Mouse (Mus musculus): ENCODE data around the gene Ern2.
A peak's percentile ranks its signal among the peaks of the same experiment; 100 is the strongest.

The Ern2 gene

DNA sequence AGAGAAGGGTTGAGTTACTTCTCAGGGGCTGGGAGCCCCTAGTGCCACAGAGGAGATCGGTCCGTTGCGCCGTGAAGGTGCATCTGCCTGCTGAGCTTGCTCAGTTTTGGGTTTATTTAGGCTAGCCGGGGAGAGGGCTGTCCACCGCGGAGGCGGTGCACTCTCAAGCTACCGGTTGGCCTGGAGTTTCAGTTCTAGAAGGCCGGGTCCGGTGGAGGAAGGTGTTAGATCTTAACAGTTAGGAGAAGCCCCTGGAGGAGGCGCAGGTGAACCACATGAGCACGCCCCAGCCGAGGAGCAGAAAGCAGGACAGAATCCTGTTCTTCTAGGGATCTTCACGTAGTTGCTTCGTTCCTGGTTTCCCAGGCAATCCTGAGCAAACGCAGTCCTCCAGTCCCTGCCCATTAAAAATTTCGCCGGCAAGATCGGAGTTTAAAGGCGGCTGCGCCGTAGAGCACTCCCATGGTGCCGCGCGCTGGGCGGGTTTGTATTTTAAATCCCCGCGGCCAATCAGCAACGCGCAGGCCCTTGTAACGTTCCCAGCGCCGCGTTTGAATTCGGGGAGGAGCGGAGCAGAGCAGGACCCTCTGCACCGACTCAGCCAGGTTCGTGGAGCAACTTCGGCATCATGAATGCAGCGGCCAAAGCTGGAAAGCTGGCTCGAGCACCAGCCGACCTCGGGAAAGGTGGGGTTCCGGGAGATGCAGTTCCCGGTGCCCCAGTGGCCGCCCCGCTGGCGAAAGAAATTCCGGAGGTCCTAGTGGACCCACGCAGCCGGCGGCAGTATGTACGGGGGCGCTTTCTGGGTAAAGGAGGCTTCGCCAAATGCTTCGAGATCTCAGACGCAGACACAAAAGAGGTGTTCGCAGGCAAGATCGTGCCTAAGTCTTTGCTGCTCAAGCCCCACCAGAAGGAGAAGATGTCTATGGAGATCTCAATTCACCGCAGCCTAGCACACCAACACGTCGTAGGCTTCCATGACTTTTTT, 26.8 kb downstream of the Ern2 start, which contains the start of gene Plk1:
TSS of gene Plk1 (plus strand) at position 525 of the 988 bp plus-strand sequence.
- DNase-seq (ENCODE audit: low spot score): peak; percentile 88

DNA sequence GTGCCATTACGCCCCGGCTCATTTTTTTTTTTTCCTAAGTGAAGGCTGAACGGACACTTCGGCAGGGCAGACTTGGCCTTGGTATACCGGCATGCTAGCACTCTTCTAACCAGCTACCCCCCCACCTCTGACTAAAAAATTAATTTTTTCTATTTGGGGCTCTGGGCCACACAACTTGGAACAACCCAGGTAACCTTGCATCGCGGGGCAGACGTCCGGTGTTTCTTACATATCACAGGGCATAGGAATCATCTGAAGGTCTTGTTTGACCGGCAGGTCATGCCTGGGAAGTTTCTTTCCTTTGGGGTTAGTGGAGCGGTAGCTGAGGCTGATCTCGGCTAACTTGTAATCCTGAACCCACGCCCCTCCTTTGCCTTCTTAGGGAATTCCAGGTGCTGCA, 27.5 kb downstream of the Ern2 start:
- DNase-seq (ENCODE audit: low spot score): no peak

- DNase-seq (ENCODE audit: low spot score): no peak
Measured at GRCm38 (mm10) chr7:122152473-122152872, 33.5 kb downstream of the Ern2 start.

DNA sequence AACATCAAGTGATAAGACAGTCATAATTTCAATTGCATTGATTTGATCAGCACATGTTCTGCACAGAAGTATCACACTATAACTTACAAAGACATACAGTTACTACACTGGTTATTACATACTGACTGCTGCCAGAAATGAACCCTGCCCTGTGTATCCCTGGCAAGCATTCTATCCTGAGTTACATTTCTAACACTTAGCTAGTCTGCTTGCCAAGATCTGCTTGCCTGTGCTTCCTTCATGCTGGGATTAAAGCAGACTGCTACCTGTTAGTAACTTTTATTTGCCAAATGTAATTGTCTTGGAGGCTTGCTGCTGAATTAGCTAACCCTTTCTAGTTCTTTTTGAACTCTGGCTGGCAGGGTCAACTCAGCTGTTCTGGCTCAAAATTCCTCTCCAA, 45.0 kb downstream of the Ern2 start:
- no peak for DNase-seq (ENCODE audit: low spot score)

DNA sequence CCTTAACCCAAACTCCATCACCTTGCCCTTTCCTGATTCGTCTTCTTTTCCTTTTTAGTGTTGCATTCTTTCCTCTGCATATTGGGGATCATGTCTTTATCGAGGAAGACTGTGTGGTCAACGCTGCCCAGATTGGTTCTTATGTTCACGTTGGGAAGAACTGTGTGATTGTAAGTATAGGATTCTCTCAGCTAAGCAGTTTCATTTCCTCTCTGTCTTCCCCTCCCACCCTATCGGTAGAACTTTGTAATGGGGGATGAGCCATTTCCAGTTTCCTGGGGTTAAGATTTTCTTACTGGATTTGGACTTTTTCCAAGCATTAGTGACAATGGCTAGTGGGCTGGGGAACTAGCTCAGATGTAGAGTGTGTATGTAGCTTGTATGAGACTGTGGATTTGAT, 47.8 kb downstream of the Ern2 start:
- no peak for DNase-seq (ENCODE audit: low spot score)

- no peak for DNase-seq (ENCODE audit: low spot score)
Measured at GRCm38 (mm10) chr7:122137071-122137470, 48.9 kb downstream of the Ern2 start.

GRCm38 (mm10) chr7:122135070-122135469, 50.9 kb downstream of the Ern2 start:
- DNase-seq (ENCODE audit: low spot score): peak; percentile 50

- no peak for DNase-seq (ENCODE audit: low spot score)
Measured at GRCm38 (mm10) chr7:122133338-122133625, 52.7 kb downstream of the Ern2 start.

DNA sequence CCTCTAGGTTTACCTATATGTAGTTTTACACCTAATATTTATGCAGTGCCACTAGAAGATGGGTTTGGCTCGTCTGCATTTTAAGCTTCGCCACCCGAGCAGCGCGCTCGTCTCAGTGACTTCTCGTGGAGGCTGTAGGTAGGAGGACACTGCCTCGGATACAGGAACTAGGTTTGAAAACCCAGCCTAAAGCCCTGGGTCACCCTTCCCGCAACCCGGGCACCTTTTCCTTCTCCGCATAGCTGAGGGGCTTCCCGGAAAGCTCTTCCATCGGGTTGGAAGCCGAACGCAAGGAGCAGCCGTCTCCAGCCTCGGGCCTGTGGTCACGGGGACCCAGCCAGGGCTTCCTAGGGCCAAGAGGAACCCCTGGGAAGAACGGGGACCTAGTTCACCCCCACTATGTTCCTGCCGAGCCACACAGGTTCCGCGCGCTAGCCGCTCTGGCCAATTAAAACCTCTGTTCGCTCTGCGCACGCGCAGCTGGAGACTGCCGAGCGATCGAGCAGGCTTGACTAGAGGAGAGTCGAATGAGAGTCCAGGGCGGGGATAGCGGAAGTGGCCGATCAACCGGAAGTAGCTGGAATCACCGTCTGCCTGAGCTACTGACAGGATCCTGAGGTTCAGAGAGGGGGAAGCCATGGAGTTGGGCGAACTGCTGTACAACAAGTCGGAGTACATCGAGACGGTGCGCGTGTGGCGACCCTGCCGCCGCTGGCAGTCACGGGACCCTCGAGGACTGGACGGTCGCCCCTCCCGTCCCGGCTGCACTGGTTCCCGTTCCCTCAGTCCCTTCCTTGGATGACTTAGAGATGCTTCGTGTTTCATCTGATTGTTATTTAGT, 53.3 kb downstream of the Ern2 start, which contains the start of the genes Palb2 and Dctn5:
TSS of gene Palb2 (minus strand) at position 489 of the 841 bp plus-strand sequence.
TSS of gene Dctn5 (plus strand) at position 545 of the 841 bp plus-strand sequence.
- DNase-seq (ENCODE audit: low spot score): peak; percentile 97

DNA sequence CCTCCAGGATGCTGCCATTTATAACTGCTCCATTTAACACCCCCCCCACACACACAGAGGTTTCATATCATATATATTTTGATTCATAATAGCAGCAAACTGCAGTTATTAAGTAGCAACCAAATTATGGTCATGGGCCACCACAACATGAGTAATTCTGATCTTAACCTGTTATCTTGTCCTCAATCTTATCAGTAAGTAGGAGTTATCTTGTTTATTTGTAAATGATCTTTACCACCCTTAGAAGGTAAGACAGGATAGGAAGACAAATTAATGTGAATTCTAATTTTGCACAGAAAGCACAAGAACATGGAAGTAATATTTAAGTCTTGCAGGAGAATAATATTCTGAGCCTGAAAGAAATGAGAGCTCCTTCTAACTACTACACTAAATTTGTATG, 54.2 kb downstream of the Ern2 start:
- no peak for DNase-seq (ENCODE audit: low spot score)

- no peak for DNase-seq (ENCODE audit: low spot score)
Measured at GRCm38 (mm10) chr7:122126946-122127345, 59.1 kb downstream of the Ern2 start.

DNA sequence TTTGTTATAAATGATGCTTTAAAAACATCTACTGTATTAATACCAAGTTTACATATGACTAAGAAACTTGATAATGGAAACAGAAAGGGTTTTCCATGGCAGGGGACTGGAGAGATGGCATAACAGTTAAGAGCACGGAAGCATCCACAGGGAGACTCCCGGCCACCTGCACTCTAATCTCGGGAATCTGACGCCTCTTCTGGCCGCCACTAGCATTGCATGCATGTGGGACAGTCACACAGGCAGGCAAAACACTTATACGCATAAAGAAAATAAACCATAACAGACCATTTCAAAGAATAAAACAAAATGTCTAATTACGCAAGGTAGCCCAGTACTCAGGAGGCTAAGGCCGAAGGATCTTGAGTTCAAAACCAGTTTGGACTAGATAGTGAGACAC, 60.4 kb downstream of the Ern2 start:
- DNase-seq (ENCODE audit: low spot score): no peak

DNA sequence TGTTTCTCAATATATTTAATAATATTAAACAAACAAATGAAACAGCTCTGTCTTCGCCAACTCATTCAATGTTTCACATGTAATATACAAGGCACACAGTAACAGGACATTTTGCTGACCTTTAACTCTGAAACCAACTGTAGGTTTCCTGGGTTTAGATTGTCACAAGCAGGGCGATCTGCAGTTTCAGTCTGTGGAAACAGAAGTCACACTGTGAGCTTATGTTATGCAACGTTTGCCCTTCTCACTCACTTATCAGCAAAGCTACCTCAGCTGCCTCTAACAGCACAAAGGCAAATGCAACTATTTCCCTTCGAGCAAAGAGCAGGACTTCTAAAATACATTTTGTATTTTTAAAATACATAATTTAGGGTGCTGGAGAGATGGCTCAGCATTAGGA, 62.5 kb downstream of the Ern2 start:
- DNase-seq (ENCODE audit: low spot score): no peak
